Mouse (Mus musculus) megakaryocyte, adult 5-6 weeks (primary cell): ENCODE measurements around the gene Slc7a5. TPM values are rescaled to one million over a fixed set of nuclear protein-coding genes. Genes with fewer than 3 reads are reported as not detected.

Experiments
- ATAC-seq: 2 replicates; pipeline ENCODE4 v1.8.0; 2016; ENCODE audit warnings: mild to moderate bottlenecking, inconsistent platforms; ENCODE audit not compliant: poor library complexity, severe bottlenecking
- total RNA-seq, 2 experiments: library from RNA; stranded (forward) in 1 of 2; stranded (reverse) in 1 of 2; fragments of 153-499, 151-499 nt in 1 of 2; fragments of 221-1000, 200-1000 nt in 1 of 2; gene quantifications; 2 replicates each; pipeline versions ENCODE4 v1.2.3 to v1.2.4; 2015 to 2017

Slc7a5 gene
- total RNA-seq, 2 experiments from 2014 or later, result 6.5 to 9.3 TPM

DNA sequence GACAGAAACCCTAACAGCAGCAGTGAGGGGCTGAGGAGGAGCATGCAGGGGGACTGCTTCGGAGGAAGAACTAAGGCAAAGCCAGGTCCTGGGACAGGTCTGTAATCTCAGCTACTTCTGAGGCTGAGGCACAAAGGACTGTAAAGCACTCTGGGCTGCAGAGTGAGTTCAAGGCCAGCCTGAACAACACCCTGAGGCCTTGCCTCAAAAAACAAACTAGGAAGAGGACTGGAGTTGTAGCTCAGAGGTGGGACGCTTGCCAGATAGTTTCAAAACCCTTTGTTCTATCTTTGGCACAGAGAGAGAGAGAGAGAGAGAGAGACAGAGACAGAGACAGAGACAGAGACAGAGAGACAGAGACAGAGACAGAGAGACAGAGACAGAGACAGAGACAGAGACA lies 53.9 kb downstream of the Slc7a5 start:
- no peak for ATAC-seq

DNA sequence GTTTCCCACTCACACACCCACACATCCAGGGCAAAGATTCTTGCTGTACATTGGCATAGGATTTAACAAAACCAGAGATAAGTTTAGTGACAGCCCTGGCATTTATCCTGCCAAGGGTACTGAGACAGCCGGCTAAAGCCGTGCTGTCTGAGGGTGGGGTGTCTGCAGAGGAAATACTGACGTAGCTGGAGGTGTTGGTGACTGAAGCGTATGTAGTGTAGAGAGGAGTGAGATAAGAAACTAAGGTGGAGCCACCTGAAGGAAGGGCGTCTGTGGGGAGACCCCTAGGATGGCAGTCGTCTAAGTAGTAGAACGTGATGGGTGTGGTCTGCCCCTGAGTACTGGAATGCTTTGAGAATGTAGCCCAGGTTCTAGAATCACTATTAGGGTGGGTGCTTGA lies 55.0 kb downstream of the Slc7a5 start:
- no peak for ATAC-seq

DNA sequence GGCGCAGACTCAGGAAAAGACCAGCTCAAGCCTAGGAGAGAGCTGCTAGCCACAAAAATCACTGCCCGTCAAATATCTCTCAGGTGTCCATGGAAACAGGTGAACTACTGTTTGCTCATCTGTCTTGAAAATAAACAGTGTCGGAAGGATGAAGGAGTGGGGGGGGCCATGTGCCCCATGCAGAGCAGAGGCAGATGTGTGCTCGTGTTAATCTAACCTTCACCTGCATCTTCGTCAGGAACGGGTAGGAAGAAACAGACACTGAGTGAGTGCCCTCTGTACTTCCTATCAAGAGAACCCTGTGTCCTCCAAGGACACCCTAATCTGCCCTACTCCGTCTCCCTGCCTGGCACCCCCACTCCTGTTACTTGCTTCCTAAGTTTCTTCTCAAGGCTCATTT lies 55.8 kb downstream of the Slc7a5 start:
- ATAC-seq, result no peak

DNA sequence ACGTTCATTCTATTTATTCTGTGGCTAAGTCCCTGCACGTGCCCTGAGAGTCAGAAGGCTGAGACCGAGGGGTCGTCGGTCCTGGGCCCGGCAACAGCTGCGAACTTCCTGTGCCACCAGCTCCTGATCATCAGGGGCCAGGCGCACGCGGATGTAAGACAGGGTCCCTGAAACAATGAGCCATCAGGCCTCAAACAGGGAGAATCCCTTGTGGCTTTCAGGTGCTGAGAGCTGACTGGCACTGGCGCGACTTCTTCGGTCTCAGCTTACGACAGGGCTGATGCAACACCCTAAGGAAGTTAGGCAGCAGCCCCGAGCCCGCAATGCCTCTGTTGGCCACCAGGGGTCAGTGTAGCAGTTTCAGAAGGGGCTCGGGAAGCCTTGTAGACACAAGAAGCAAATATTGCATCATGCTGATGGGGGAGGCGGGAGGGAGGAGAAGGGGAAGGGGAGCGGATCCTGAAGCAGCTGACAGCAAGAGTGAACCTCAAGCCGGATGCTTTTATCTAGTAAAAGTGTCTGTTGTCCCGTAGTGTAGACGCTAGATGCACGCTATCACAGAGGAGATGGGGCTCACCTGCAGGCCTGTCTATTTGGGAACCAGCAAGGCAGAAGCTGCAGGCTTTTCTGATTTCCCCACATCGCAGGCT lies 56.5 kb downstream of the Slc7a5 start:
- ATAC-seq, result peak; percentile 83

- ATAC-seq, result no peak
Measured at GRCm38 (mm10) chr8:121850436-121850820, 57.1 kb downstream of the Slc7a5 start.

- peak; percentile 55 for ATAC-seq
Measured at GRCm38 (mm10) chr8:121850018-121850417, 57.5 kb downstream of the Slc7a5 start.

DNA sequence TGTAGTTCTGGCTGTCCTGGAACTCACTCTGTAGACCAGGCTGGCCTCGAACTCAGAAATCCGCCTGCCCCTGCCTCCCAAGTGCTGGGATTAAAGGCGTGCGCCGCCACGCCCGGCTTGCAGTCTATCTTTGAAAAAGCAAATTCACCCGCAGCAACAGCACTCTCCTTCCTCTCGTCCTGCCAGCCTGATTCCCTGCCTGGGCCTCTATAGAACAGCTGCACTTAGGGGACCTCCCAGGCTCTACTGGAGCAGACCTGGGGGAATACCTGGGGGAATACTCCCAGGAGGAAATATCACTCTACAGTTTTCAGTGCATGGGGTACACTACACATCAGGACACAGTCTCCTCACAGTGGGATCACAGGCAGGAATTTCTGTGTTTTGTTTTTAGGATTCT lies 58.2 kb downstream of the Slc7a5 start:
- no peak for ATAC-seq

- ATAC-seq, result peak; percentile 58
Measured at GRCm38 (mm10) chr8:121848495-121848894, 59.0 kb downstream of the Slc7a5 start.

DNA sequence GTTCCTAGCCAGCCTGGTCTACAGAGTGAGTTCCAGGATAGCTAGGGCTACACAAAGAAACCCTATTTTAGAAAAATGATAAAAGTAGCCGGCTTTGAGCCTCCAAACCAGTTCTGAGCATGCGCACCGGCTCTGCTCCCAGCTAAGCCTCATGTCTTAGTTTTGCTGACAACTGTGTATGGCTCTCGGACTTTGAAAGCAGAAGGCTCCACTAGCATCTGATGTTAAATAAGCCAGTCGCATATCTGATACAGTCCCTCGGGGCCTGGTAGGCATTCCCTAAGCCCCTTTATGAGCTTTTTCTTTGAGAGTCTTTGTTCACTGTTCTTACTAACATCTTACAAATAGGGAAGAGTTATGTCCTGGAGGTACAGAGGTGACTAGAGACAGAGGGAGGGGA lies 59.5 kb downstream of the Slc7a5 start:
- ATAC-seq, result no peak

GRCm38 (mm10) chr8:121847261-121847822 lies 60.2 kb downstream of the Slc7a5 start:
- ATAC-seq, result no peak

GRCm38 (mm10) chr8:121846815-121847214 lies 60.7 kb downstream of the Slc7a5 start:
- no peak for ATAC-seq

GRCm38 (mm10) chr8:121844765-121845164 lies 62.7 kb downstream of the Slc7a5 start:
- ATAC-seq, result no peak

DNA sequence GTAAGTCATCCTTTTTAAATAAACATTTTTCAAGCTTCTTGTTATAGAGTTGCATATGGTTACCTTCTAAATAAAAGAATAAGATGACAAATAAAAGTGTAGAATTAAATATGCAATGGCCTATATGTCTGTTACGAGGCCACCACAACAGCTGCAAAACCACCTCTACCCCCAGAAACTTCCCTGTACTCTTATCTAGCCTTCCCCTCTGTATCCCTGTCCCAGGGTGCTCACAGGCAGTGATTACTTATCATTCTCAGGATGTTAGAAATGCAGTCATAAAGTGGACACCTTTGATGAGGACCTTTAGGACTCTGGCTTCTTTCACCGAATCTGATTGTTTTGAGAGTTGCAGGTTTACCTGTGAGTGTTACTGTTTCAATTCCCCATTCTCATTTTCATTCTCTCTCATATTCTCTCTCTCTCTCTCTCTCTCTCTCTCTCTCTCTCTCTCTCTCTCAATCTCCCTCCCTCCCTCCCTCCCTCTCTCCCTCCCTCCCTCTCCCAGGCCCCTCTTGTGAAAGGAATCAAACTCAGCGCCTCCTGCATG lies 64.2 kb downstream of the Slc7a5 start:
- ATAC-seq, result no peak

DNA sequence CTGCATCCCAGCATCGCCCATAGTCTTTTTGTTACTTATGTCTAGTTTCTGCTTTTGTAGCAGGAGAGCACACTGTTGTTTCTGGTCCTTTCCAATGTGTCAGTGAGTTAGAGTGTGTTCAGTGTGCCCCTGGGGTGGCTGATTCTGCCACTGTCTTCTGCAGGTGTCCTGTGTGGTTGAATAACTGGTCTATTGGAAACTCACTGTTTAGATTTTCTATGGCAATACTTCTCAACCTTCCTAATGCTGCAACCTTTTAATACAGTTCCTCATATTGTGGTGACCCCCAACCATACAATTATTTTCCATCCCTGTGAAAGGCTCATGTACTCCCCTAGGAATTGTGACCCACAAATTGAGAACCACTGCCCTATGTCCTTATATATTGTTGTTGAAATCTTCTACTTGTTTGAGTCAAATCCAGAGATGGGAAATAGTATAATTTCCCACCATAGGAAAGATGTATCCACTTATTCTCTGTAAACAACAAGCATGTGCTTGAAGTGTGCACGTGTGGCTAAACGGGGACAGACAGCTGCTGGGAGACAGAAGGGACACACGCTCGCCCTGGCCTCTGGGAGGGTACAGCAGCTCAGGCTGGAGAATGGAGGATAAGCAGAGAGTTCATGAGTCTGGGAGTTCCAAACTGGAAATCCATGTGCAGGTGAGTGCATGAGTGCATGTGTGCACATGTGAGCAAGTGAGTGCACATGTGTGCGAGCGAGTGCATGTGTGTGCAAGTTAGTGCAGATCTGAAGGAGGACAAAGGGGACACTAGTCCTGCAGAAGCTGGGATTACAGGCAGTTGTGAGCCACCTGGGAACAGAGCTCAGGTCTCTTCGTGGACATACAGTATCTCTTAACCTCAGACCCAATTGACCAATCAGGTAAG lies 65.2 kb downstream of the Slc7a5 start:
- no peak for ATAC-seq

- peak; percentile 83 for ATAC-seq
Measured at GRCm38 (mm10) chr8:121841242-121841641, 66.3 kb downstream of the Slc7a5 start.

GRCm38 (mm10) chr8:121832503-121832902 lies 75.0 kb downstream of the Slc7a5 start:
- peak; percentile 82 for ATAC-seq

DNA sequence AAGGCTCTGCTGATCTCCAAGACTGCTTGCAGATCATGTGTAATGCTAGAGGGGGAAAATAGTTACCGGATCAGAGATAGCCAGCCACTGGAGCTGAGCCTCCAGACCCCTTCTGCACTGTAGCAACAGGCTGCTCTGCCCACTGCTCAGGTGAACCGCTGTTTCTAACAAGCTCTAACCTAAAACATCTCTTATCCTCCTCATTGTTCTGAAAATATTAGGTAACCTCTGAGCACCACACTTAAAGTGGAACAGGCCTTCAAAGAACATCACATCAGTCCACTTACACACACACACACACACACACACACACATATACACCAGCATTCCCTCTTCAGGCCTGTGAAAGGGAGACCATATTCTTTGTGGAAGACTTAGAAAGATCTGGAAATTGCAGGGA lies 75.4 kb downstream of the Slc7a5 start:
- no peak for ATAC-seq

Other genes starting within 250 kb of the Slc7a5 start
- 0.07 and 0.11 TPM in 2 replicates for gene Jph3, start 178.1 kb downstream of the Slc7a5 start, total RNA-seq (2015)
- 0.18 TPM in 1 of 2 replicates, not detected in the other for gene Jph3, start 178.1 kb downstream of the Slc7a5 start, total RNA-seq (2017)
- 12.7 and 17.2 TPM in 2 replicates for gene Klhdc4, start 78.1 kb downstream of the Slc7a5 start, total RNA-seq (2015)
- gene Klhdc4, start 78.1 kb downstream of the Slc7a5 start, total RNA-seq (2017), result 38.3 and 43.4 TPM in 2 replicates
- gene Car5a, start 37.2 kb upstream of the Slc7a5 start, total RNA-seq (2015), result not detected in 2 replicates
- not detected in 2 replicates for gene Car5a, start 37.2 kb upstream of the Slc7a5 start, total RNA-seq (2017)
- gene Banp, start 42.1 kb upstream of the Slc7a5 start, total RNA-seq (2015), result 8.1 and 9.2 TPM in 2 replicates
- 21.3 and 28.7 TPM in 2 replicates for gene Banp, start 42.1 kb upstream of the Slc7a5 start, total RNA-seq (2017)